Mouse (Mus musculus): ENCODE data around the gene Gm12790.
"Not testable (repeated sequence)": the region's sequence is repeated elsewhere in the genome, so short reads cannot be mapped to it uniquely, and the experiment has no call there.

GRCm38 (mm10) chr4:101986326-101986725 lies 5.5 kb upstream of the Gm12790 start, which contains the start of gene Gm12789:
- TF ChIP-seq POLR2A (IDR thresholded peaks at IDR 0.05; ENCODE audit: borderline replicate concordance, extremely low read depth, low read depth, low read length); CTCF (IDR thresholded peaks at IDR 0.05; ENCODE audit: insufficient read depth, low read length): not testable (repeated sequence)
